Mouse (Mus musculus) stomach, postnatal 0 days (tissue): ENCODE results near the gene Slc6a15.

Source experiments
- CTCF ChIP-seq: IDR thresholded peaks from 2 replicates; pipeline ENCODE4 v1.5.1; 2016; ENCODE audit warnings: antibody characterized with exemption, low read depth, mild to moderate bottlenecking, moderate library complexity
- EP300 ChIP-seq: optimal IDR thresholded peaks from 2 replicates; pipeline ENCODE3; 2016; ENCODE audit warnings: antibody characterized with exemption

GRCm38 (mm10) chr10:103339928-103340327 is 27.7 kb upstream of the Slc6a15 start:
- TF ChIP-seq CTCF (no peak), EP300 (no peak)
